Mouse (Mus musculus): Measurements from ENCODE around the gene Rptn. TPM values are rescaled to one million over a fixed set of nuclear protein-coding genes. Genes with fewer than 3 reads are reported as not detected.

The Rptn gene
- not detected in 2 replicates for polyA plus RNA-seq (2014; fragmentation: Nextera tagmentation; extraction: Ambion mirVana)

DNA sequence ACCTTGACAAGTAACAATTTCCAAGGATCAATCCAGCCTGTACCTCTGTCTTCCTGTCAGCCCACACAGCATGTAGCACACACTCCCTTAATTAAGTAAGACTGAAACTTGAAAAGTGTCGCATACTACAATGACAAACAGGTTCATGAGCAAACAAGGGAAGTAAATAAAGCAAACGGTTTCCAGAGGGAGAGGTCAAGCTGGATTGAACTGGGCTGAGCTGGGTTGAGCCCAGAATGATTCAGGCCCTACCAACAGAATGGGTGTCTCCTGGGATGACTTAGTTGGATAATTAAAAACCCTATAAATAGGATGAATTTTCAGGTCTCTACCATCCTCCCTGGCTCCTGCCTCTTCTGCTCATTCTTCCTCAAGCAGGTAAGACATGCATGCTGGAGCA, at the start of gene Rptn:
Gene Rptn, plus strand, starts transcription at position 334 of the 400 bp plus-strand sequence.
- 53% methylated on average over 2 of the region's 2 CpGs for WGBS
- no peaks in the 10 kb centered on the region for H3K36me3 ChIP-seq (ENCODE audit: insufficient read depth)
- DNase-seq (no peak), ATAC-seq (ENCODE audit: insufficient read depth) (no peak)
- H3K27me3 ChIP-seq (ENCODE audit: insufficient read depth, low read length), result no peaks in the 10 kb centered on the region
- no peaks in the 10 kb centered on the region for H3K4me1 ChIP-seq (ENCODE audit: insufficient read depth)
- H3K9ac ChIP-seq, result no peak within 1 kb of the TSS
- no peak for TF ChIP-seq CTCF (IDR thresholded peaks at IDR 0.05; ENCODE audit: low read depth)
- no peak within 1 kb of the TSS for H3K27ac ChIP-seq (ENCODE audit: low read depth)
- H3K4me2 ChIP-seq, result no peak within 1 kb of the TSS
- no peaks in the 10 kb centered on the region for H3K9me3 ChIP-seq (ENCODE audit: low read depth, low read length)
- H3K4me3 ChIP-seq (ENCODE audit: low read depth, low read length), result no peak within 1 kb of the TSS

DNA sequence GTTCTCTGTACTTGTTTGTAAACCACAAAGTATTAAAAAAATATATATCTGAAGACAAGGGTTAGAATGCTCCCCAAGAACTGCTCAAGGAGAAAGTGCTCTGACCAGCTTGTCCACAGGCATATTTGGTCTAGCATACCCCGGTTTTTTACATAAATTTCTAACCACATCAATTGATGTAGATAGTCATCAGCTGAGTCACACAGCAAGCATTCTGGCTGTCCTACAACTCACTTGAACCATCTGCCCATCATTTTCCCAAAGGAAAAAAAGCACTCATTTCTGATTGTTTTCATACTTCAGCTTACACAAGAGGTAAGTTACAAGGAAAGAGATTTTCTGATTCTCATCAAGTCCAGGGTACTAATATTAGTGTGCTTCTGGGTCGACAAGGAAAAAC, 46.6 kb upstream of the Rptn start:
- Histone ChIP-seq H3K4me2 (no peak overlapping the region), H3K36me3 (ENCODE audit: insufficient read depth) (no peaks in the 10 kb centered on the region), H3K27ac (ENCODE audit: low read depth) (no peak overlapping the region), H3K9me3 (ENCODE audit: low read depth, low read length) (no peaks in the 10 kb centered on the region), H3K4me1 (ENCODE audit: insufficient read depth) (no peaks in the 10 kb centered on the region), H3K27me3 (ENCODE audit: insufficient read depth, low read length) (no peaks in the 10 kb centered on the region), H3K9ac (no peak overlapping the region), H3K4me3 (ENCODE audit: low read depth, low read length) (no peak overlapping the region)
- WGBS, result 65% methylated on average over 2 of the region's 2 CpGs
- ATAC-seq (ENCODE audit: insufficient read depth), result no peak
- TF ChIP-seq CTCF (IDR thresholded peaks at IDR 0.05; ENCODE audit: low read depth), result no peak
- no peak for DNase-seq

DNA sequence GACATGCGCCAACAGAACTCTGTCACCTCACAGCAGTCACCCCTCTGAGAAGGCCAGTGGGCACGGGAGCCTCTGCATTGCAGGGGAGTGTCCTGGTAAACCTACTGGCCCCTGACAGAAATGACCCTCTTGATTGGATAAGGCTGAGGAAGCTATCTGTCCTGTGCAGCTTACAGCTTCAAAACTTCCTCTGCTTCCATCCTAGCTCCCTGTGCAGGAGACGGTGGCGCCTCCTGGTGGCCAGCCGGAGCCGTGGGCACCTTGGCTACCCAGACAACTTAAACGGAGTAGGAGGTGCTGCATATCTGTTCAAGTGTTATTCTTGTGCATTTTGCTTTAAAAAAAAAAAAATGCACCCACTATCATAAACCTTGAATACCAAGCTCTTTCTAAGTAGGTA, 33.5 kb upstream of the Rptn start:
- Histone ChIP-seq H3K4me2 (no peak overlapping the region), H3K9me3 (ENCODE audit: low read depth, low read length) (no peaks in the 10 kb centered on the region), H3K4me1 (ENCODE audit: insufficient read depth) (peaks cover 5% of the 10 kb centered on the region; the same call in 1 of the 2 replicates), H3K4me3 (ENCODE audit: low read depth, low read length) (no peak overlapping the region), H3K27me3 (ENCODE audit: insufficient read depth, low read length) (no peaks in the 10 kb centered on the region), H3K9ac (no peak overlapping the region), H3K27ac (ENCODE audit: low read depth) (no peak overlapping the region), H3K36me3 (ENCODE audit: insufficient read depth) (no peaks in the 10 kb centered on the region)
- DNase-seq (peak; percentile 63), ATAC-seq (ENCODE audit: insufficient read depth) (peak; percentile 43; the same call in 1 of the 2 replicates)
- 16% methylated on average over 7 of the region's 7 CpGs for WGBS
- peak; percentile 86 for TF ChIP-seq CTCF (IDR thresholded peaks at IDR 0.05; ENCODE audit: low read depth)

DNA sequence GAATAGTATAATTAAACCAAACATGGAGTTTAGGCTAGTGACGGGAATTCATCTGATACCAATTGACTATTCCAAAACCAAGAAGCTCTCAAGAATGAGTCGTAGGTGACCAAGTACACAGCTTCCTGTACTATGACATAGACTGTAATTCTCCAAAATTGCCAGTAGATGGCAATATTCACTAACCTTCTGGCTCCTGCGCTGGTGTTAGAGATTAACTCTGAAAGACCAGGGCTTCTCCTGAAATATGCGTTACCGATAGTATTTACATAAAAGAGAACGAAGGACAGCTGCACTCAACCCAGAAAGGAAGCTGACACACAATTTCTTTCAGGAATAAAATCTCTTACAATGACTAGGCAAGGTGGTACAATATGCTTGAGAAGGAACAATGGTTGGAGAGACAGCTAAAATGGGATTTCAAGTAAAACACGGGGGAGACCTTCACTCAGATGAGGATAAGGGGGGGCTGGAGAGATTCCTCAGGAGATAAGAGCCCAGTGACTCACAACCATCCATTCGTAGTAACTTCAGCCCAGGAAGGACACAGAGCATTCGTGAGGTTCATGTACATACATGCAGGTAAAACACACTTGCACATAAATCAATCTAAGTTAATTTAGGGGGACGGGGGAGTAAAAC, 31.4 kb upstream of the Rptn start:
- WGBS, result 9% methylated on average over 10 of the region's 10 CpGs
- peak; percentile 87 for ATAC-seq (ENCODE audit: insufficient read depth)
- H3K4me3 ChIP-seq (ENCODE audit: low read depth, low read length), result no peak overlapping the region

DNA sequence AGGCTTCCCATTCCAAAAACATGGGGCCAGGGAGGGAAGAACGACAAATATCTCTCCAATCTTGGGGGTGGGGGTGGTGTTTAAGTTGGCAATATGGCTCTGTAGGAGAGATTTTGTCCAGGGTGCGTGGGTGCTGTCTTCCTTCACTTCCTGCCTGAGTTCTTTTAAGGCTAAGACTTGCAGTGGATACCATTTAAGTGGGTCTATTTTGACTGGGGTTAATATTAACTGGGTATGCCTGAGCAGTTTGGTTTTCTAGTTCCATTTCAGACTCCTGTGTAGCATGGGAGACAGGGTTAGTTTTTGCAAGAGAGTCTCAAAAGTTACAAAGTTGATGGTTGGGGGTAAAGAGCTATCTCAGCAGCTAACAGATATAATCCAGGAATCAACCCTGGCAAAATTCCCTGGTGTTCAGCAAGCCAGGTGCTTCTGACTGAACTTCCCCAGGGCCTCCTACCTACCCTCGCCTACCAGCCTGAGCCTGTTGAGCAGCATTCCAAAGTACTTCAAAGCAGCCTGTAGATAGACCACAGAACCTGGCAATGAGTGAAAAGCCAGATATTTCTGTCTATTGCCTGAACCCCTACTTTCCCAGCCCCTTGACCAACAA, 26.4 kb upstream of the Rptn start:
- peak overlapping the region; percentile 86 for H3K27ac ChIP-seq (ENCODE audit: low read depth)
- no peak overlapping the region for H3K4me3 ChIP-seq (ENCODE audit: low read depth, low read length)
- H3K36me3 ChIP-seq (ENCODE audit: insufficient read depth), result no peaks in the 10 kb centered on the region
- peaks cover 3% of the 10 kb centered on the region; the same call in 1 of the 2 replicates for H3K4me1 ChIP-seq (ENCODE audit: insufficient read depth)
- no peaks in the 10 kb centered on the region for H3K27me3 ChIP-seq (ENCODE audit: insufficient read depth, low read length)
- no peak overlapping the region for H3K9ac ChIP-seq
- WGBS, result 50% methylated on average over 3 of the region's 3 CpGs
- TF ChIP-seq CTCF (IDR thresholded peaks at IDR 0.05; ENCODE audit: low read depth), result no peak
- peak overlapping the region; percentile 21; the same call in 1 of the 2 replicates for H3K4me2 ChIP-seq
- H3K9me3 ChIP-seq (ENCODE audit: low read depth, low read length), result no peaks in the 10 kb centered on the region
- peak; percentile 93 for ATAC-seq (ENCODE audit: insufficient read depth)
- peak; percentile 75 for DNase-seq

More for the DNA sequence above, 31.4 kb upstream of the Rptn start:
- peak; percentile 85 for DNase-seq
- Histone ChIP-seq H3K9me3 (ENCODE audit: low read depth, low read length) (no peaks in the 10 kb centered on the region), H3K9ac (no peak overlapping the region), H3K27me3 (ENCODE audit: insufficient read depth, low read length) (no peaks in the 10 kb centered on the region), H3K36me3 (ENCODE audit: insufficient read depth) (no peaks in the 10 kb centered on the region), H3K4me2 (peak overlapping the region; percentile 42; the same call in 1 of the 2 replicates), H3K4me1 (ENCODE audit: insufficient read depth) (peaks cover 5% of the 10 kb centered on the region; the same call in 1 of the 2 replicates), H3K27ac (ENCODE audit: low read depth) (no peak overlapping the region)
- peak; percentile 77 for TF ChIP-seq CTCF (IDR thresholded peaks at IDR 0.05; ENCODE audit: low read depth)

DNA sequence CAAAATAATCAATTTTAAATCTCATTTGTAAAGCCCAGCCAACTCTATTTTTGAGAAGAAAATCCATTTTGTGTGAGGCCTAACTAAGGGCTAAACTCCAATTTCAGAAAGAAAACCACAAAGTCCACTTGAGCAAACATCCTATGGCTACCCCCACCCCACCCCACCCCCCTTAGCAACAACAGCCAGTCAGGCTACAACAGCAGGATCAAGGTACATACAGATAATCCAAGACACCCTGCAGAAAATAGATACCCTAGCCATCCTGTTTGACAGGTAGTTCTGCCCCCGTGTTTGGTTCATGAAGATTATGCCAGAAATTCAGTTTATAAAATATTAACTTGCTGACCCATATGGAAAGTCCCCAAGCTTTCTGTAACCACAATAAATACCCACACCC, 25.3 kb upstream of the Rptn start:
- 34% methylated on average over 1 of the region's 1 CpGs for WGBS
- H3K27ac ChIP-seq (ENCODE audit: low read depth), result peak overlapping the region; percentile 86
- TF ChIP-seq CTCF (IDR thresholded peaks at IDR 0.05; ENCODE audit: low read depth), result no peak
- DNase-seq, result no peak
- no peaks in the 10 kb centered on the region for H3K9me3 ChIP-seq (ENCODE audit: low read depth, low read length)
- no peak overlapping the region for H3K9ac ChIP-seq
- no peak overlapping the region for H3K4me2 ChIP-seq
- no peaks in the 10 kb centered on the region for H3K27me3 ChIP-seq (ENCODE audit: insufficient read depth, low read length)
- no peak for ATAC-seq (ENCODE audit: insufficient read depth)
- H3K4me3 ChIP-seq (ENCODE audit: low read depth, low read length), result no peak overlapping the region
- H3K4me1 ChIP-seq (ENCODE audit: insufficient read depth), result no peaks in the 10 kb centered on the region
- H3K36me3 ChIP-seq (ENCODE audit: insufficient read depth), result no peaks in the 10 kb centered on the region

DNA sequence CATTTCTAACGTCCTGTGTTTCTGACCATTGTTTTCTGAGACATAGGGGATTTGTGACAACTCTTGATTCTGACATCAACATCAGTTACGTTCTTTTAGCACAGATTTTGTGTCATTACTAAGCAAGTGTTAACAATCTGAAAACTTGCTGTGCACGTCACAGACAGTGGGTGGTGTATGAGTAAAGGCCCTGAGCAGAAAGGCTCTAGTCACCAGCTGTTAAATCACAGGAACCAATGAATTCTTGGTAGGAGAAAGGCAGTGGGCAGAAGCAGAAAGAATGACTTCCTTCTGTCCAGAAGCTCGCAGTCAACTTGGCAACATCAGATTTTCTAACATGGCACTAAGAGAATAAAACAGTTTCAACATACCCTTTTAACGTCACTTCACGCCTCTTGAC, 20.1 kb upstream of the Rptn start:
- no peak for TF ChIP-seq CTCF (IDR thresholded peaks at IDR 0.05; ENCODE audit: low read depth)
- Histone ChIP-seq H3K4me1 (ENCODE audit: insufficient read depth) (no peaks in the 10 kb centered on the region), H3K9ac (no peak overlapping the region), H3K4me2 (no peak overlapping the region), H3K27ac (ENCODE audit: low read depth) (no peak overlapping the region), H3K9me3 (ENCODE audit: low read depth, low read length) (no peaks in the 10 kb centered on the region), H3K27me3 (ENCODE audit: insufficient read depth, low read length) (no peaks in the 10 kb centered on the region), H3K36me3 (ENCODE audit: insufficient read depth) (no peaks in the 10 kb centered on the region), H3K4me3 (ENCODE audit: low read depth, low read length) (no peak overlapping the region)
- WGBS, result 60% methylated on average over 6 of the region's 6 CpGs
- ATAC-seq (ENCODE audit: insufficient read depth) (no peak), DNase-seq (no peak)
